Mouse (Mus musculus) limb, embryonic 15.5 days (tissue): ENCODE measurements around the gene 5430419D17Rik. TPM values are rescaled to one million over a fixed set of nuclear protein-coding genes. Genes with fewer than 3 reads are reported as not detected.

ENCODE experiments used
- ATAC-seq: fragments of 200-750 bp; cut with Nextera tagmentation; 2 replicates; pipeline ENCODE4 v1.8.0; 2017; ENCODE audit warnings: low read depth, moderate TSS enrichment; ENCODE audit not compliant: insufficient number of reproducible peaks, low FRiP score, low TSS enrichment
- H3K27ac ChIP-seq: fragments of 300-500 bp; sonication (generic); 2 replicates; pipeline ENCODE4 v1.5.1; 2015; ENCODE audit warnings: moderate library complexity, mild to moderate bottlenecking, inconsistent platforms
- H3K27me3 ChIP-seq: fragments of 300-500 bp; sonication (generic); 2 replicates; pipeline ENCODE4 v1.6.1; 2015; ENCODE audit warnings: inconsistent platforms
- H3K36me3 ChIP-seq: fragments of 300-500 bp; sonication (generic); 2 replicates; pipeline ENCODE4 v1.6.1; 2015; ENCODE audit warnings: inconsistent platforms
- H3K4me1 ChIP-seq: fragments of 300-500 bp; sonication (generic); 2 replicates; pipeline ENCODE4 v1.6.1; 2015; ENCODE audit warnings: inconsistent platforms
- H3K4me2 ChIP-seq: fragments of 300-500 bp; sonication (generic); 2 replicates; pipeline ENCODE4 v1.6.1; 2015; ENCODE audit warnings: mild to moderate bottlenecking, inconsistent platforms
- H3K4me3 ChIP-seq: fragments of 300-500 bp; sonication (generic); 2 replicates; pipeline ENCODE4 v1.5.1; 2015; ENCODE audit warnings: mild to moderate bottlenecking, inconsistent platforms
- H3K9ac ChIP-seq: fragments of 300-500 bp; sonication (generic); 2 replicates; pipeline ENCODE4 v1.6.1; 2015; ENCODE audit warnings: inconsistent platforms
- H3K9me3 ChIP-seq: fragments of 300-500 bp; sonication (generic); 2 replicates; pipeline ENCODE4 v1.6.1; 2016; ENCODE audit warnings: inconsistent platforms
- WGBS: fragments of 180-500 bp; shearing (Covaris S2); methylation state at CpG from one replicate; pipeline ENCODE4 v1.1.7; 2015; 5-methylcytosine and 5-hydroxymethylcytosine counted together
- polyA plus RNA-seq: library from polyadenylated mRNA; unstranded; fragments of >200 nt; fragmentation: Nextera tagmentation; extraction: Ambion mirVana; gene quantifications from 2 replicates; pipeline ENCODE4 v1.2.1, GENCODE M21; 2015

Gene 5430419D17Rik
- polyA plus RNA-seq, 1 experiment from 2014 or later = 0.01 TPM

DNA sequence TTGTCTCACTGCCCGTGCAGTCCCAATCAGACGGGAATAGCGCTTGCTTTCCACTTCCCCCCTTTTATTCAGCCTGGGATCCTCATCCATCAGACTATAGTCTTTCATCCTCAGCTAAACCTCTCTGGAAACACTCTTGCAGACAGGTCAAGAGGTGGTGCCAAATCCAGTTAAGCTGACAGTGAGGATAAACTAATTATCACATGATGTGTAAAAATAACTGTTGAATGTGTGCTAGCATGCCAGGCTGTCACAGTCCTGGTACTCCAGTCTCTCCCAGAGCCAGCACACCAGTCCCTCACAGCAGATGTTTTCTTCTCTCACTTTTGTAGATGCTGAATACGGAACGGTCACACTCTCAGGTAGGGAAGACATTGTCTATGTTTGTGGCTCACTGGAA lies 48.9 kb downstream of the 5430419D17Rik start:
- no peaks in the 10 kb centered on the region for H3K36me3 ChIP-seq
- no peak overlapping the region for H3K9ac ChIP-seq
- 66% methylated on average over 5 of the region's 5 CpGs for WGBS
- H3K4me2 ChIP-seq = no peak overlapping the region
- H3K9me3 ChIP-seq = no peaks in the 10 kb centered on the region
- H3K4me1 ChIP-seq = no peaks in the 10 kb centered on the region
- H3K4me3 ChIP-seq = no peak overlapping the region
- H3K27me3 ChIP-seq = no peaks in the 10 kb centered on the region
- H3K27ac ChIP-seq = no peak overlapping the region
- ATAC-seq = no peak

DNA sequence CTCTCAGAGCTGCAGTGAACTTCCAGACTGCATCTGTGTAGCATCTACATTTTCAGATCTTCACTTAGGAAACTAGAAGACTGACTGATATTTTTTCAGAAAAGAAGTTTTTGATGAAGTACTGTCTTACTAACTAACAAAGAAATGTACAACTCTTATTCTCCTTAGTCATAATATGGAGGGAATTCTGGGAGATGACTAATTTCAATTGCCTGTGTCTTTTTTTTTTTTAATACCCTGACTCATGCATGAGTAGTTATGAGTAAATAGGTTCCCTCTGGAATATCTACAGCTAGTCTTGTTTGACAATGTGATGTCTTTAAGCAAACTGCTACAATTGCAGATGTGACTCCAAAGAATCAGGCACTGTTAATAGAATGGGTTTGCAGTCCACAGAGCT lies 61.9 kb downstream of the 5430419D17Rik start:
- ATAC-seq = no peak
- Histone ChIP-seq H3K27me3 (no peaks in the 10 kb centered on the region), H3K36me3 (no peaks in the 10 kb centered on the region), H3K9ac (no peak overlapping the region), H3K4me1 (no peaks in the 10 kb centered on the region), H3K4me3 (no peak overlapping the region), H3K4me2 (no peak overlapping the region), H3K9me3 (no peaks in the 10 kb centered on the region), H3K27ac (no peak overlapping the region)

DNA sequence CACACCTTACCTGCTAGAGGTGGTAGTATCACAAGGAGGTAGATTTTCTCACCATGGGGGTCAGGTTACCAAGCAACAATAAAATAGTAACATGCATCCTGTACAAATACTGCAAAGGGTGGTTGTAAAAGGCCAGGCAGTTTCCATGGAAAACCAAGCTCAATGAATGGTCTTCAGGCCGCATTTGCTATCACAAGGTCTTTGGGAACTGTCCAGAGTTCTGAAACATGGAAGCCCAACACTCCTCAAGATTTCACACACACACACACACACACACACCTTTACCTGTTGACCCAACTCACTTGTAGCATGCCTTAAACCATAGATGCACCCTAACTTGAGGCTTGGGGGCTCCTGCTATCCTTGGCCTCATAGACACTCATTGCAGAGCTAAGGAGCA lies 70.8 kb downstream of the 5430419D17Rik start:
- Histone ChIP-seq H3K9ac (no peak overlapping the region), H3K27ac (no peak overlapping the region), H3K36me3 (no peaks in the 10 kb centered on the region), H3K4me3 (no peak overlapping the region), H3K27me3 (no peaks in the 10 kb centered on the region), H3K4me2 (no peak overlapping the region), H3K4me1 (no peaks in the 10 kb centered on the region), H3K9me3 (no peaks in the 10 kb centered on the region)
- 17% methylated on average over 1 of the region's 1 CpGs for WGBS
- no peak for ATAC-seq

DNA sequence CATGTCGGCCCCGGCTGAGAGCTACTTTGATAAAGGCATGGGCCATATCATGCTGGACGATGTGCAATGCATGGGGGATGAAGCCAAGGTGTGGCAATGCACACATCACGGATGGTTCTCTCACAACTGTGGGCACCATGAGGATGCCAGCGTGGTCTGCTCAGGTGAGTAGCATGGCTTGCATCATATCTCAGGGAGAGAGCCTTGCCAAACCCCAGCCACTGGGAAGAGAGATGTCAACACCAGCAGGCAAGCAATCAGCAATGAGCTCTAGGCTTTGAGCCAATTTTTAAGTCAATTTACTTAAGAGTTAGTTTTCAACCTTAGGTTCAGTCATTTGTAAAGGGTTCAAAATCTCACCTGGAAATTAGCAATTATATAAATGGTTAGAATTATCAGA lies 82.6 kb downstream of the 5430419D17Rik start:
- Histone ChIP-seq H3K4me3 (no peak overlapping the region), H3K36me3 (no peaks in the 10 kb centered on the region), H3K9me3 (no peaks in the 10 kb centered on the region), H3K27ac (no peak overlapping the region), H3K9ac (no peak overlapping the region), H3K27me3 (no peaks in the 10 kb centered on the region), H3K4me1 (no peaks in the 10 kb centered on the region), H3K4me2 (no peak overlapping the region)
- WGBS = 87% methylated on average over 5 of the region's 5 CpGs
- ATAC-seq = no peak

DNA sequence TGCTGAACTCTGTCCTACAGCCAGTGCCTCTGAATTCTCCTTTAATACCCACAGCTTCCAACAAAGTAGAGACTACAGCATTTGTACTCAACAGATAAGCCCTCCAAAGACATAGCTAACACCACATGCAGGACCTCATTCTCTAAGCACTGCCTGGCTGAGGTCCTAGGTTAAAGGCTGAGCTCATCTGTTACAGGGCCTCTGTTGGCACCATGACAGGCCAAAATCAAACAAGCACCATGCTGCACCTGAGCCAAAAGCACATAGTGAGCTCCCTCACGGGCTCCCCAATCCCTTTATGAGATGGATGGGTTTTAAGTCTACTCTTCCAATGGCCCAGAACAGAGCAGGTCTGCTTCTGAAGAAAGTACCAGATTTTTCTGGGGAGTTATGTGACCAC lies 83.1 kb downstream of the 5430419D17Rik start:
- H3K27me3 ChIP-seq = no peaks in the 10 kb centered on the region
- ATAC-seq = no peak
- WGBS = 52% methylated on average over 1 of the region's 1 CpGs
- H3K9me3 ChIP-seq = no peaks in the 10 kb centered on the region
- no peak overlapping the region for H3K4me2 ChIP-seq
- no peak overlapping the region for H3K27ac ChIP-seq
- H3K4me1 ChIP-seq = no peaks in the 10 kb centered on the region
- no peaks in the 10 kb centered on the region for H3K36me3 ChIP-seq
- H3K9ac ChIP-seq = no peak overlapping the region
- no peak overlapping the region for H3K4me3 ChIP-seq

DNA sequence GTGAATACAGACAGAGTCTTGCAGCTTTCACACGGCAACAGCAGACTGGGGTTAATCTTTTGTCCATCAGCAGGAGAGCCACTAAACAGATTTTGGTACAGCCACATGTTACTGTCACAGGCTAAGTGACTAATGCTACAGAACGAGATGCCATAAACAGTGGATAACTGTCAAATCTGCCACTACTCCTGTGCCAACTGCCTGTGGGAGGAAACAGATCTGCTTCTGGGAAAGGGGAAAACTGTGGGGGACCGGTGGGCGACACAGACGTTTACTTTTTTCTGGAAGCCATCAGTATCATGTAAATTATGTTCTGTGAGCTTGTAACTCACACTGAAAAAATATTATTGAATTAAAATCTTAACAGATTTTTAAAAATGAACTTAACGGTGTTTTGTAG lies 86.7 kb downstream of the 5430419D17Rik start:
- no peak overlapping the region for H3K27ac ChIP-seq
- no peaks in the 10 kb centered on the region for H3K9me3 ChIP-seq
- no peak overlapping the region for H3K9ac ChIP-seq
- no peak overlapping the region for H3K4me3 ChIP-seq
- no peaks in the 10 kb centered on the region for H3K4me1 ChIP-seq
- no peak overlapping the region for H3K4me2 ChIP-seq
- ATAC-seq = no peak
- H3K27me3 ChIP-seq = no peaks in the 10 kb centered on the region
- no peaks in the 10 kb centered on the region for H3K36me3 ChIP-seq
- 48% methylated on average over 6 of the region's 6 CpGs for WGBS

DNA sequence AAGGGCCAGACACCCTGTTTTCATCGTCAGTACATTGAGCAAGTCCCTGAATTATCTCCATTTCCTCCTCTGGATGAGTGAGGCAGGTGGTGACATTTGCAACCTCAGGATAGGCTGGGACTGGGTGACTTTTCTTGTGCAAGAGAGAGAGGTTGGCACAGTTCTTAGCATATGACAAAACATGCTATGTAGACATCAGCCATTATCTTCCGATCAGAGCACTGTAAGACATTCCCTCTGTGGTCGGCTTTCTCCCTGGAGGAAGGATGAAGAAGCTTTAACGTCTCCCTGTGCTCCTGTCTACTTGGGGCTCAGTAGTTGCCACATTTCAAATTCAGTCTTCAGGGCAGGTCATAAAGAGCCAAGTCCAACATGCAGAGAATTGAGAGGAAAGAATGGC lies 90.0 kb downstream of the 5430419D17Rik start:
- no peaks in the 10 kb centered on the region for H3K9me3 ChIP-seq
- ATAC-seq = no peak
- no peak overlapping the region for H3K9ac ChIP-seq
- no peaks in the 10 kb centered on the region for H3K36me3 ChIP-seq
- no peak overlapping the region for H3K4me3 ChIP-seq
- no peaks in the 10 kb centered on the region for H3K27me3 ChIP-seq
- no peak overlapping the region for H3K27ac ChIP-seq
- H3K4me1 ChIP-seq = no peaks in the 10 kb centered on the region
- 85% methylated on average over 4 of the region's 4 CpGs for WGBS
- H3K4me2 ChIP-seq = no peak overlapping the region

DNA sequence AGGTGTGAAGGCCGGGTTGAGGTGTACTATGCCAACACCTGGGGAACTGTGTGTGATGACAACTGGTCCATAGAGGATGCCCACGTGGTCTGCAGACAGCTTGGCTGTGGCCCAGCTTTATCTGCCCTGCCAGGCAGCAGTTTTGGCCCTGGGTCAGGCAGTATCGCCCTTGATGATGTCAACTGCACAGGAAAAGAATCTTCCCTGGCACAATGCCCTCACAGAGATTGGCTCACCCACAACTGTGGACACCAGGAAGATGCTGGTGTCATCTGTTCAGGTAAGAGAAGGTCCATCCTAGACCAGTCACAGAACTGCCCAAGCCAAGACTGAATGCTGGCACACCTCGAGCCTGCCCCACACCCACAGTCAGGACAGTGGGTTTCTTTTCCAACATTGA lies 91.6 kb downstream of the 5430419D17Rik start:
- Histone ChIP-seq H3K4me3 (no peak overlapping the region), H3K27me3 (no peaks in the 10 kb centered on the region), H3K27ac (no peak overlapping the region), H3K4me1 (no peaks in the 10 kb centered on the region), H3K9me3 (no peaks in the 10 kb centered on the region), H3K36me3 (no peaks in the 10 kb centered on the region), H3K9ac (no peak overlapping the region), H3K4me2 (no peak overlapping the region)
- WGBS = 75% methylated on average over 4 of the region's 4 CpGs
- no peak for ATAC-seq

DNA sequence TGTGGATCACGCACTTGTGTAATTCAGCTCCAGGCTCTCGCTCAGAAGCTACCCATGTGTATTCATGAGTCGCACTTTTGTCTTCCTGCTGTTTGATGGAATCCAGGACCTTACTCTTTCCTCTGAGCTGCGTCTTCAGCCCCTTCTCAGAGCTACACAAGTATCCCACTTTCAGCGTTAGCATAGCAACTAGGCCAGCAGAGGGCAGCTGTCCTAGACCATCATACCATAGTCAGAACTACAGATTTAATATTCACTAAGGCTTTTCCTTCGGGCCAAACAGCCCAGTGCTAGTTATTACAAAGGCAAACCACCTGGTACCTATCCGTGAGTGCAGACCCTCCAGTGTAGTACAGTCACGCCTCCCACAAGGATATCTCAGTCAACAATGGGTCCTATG lies 122.9 kb downstream of the 5430419D17Rik start:
- ATAC-seq = no peak
- H3K4me3 ChIP-seq = no peak overlapping the region
- no peak overlapping the region for H3K4me2 ChIP-seq
- H3K27me3 ChIP-seq = no peaks in the 10 kb centered on the region
- no peaks in the 10 kb centered on the region for H3K36me3 ChIP-seq
- H3K4me1 ChIP-seq = no peaks in the 10 kb centered on the region
- no peaks in the 10 kb centered on the region for H3K9me3 ChIP-seq
- WGBS = 67% methylated on average over 8 of the region's 8 CpGs
- H3K27ac ChIP-seq = no peak overlapping the region
- H3K9ac ChIP-seq = no peak overlapping the region

DNA sequence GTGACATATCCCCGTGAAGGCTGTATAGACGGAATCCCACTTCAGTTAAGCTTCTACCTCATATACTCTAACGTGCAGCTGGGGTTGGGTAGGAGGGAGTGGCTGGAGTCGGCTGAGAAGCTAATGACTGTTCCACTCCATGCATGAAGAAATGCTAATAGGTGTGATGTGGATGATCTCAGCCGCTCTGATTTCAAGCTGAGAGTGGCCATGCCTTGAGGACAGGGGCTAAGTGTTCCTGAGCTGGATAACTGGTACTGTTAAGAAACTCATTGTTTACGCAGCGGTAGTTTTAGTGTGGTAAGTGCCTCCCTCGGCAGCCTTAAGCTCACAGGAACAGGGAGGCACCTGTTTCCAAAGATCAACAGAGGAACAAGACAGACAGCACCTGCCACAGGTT lies 129.1 kb downstream of the 5430419D17Rik start:
- no peaks in the 10 kb centered on the region for H3K27me3 ChIP-seq
- no peak overlapping the region for H3K4me3 ChIP-seq
- H3K4me2 ChIP-seq = no peak overlapping the region
- H3K9me3 ChIP-seq = no peaks in the 10 kb centered on the region
- ATAC-seq = no peak
- H3K36me3 ChIP-seq = no peaks in the 10 kb centered on the region
- no peak overlapping the region for H3K9ac ChIP-seq
- H3K27ac ChIP-seq = no peak overlapping the region
- H3K4me1 ChIP-seq = no peaks in the 10 kb centered on the region
- 63% methylated on average over 8 of the region's 8 CpGs for WGBS

DNA sequence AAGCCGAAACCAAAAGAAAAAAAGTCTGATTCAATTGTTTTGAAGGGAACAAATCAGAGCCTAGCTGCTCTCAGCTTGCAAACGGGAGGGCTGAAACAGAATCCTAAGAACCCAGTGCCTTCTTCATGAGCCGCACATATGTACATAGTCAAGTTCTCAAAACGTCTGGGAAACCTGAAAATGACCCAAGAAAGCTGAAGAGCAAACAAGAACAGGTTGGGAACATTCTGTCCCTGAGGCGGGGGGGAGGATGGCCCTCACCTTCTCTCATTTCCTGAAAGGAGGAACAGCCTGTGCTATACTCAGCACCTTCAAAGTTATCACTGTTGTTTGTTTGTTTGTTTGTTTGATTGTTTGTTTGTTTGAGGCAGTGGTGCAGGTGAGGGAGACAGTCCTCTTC lies 132.5 kb downstream of the 5430419D17Rik start:
- H3K9ac ChIP-seq = no peak overlapping the region
- no peaks in the 10 kb centered on the region for H3K9me3 ChIP-seq
- H3K4me2 ChIP-seq = no peak overlapping the region
- no peaks in the 10 kb centered on the region for H3K27me3 ChIP-seq
- no peak overlapping the region for H3K4me3 ChIP-seq
- H3K36me3 ChIP-seq = no peaks in the 10 kb centered on the region
- ATAC-seq = no peak
- 81% methylated on average over 5 of the region's 5 CpGs for WGBS
- no peak overlapping the region for H3K27ac ChIP-seq
- H3K4me1 ChIP-seq = no peaks in the 10 kb centered on the region

DNA sequence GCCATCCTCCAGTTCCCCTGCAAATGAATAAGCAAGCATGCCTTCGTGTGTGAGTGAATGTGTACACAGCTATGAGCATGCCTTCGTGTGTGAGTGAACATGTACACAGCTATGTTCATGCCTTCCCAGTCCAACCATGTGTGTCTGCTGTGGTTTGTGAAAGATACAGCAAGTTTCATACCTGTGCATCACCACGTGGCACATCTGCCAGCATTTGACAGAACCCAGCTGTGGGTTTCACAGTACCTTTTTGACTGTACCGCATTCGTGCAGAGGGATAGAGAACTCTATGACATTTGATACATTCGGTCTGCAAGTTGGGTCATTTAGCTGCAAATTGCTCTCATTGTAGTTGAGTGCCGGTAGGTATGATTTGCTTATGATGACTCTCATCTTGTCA lies 140.3 kb downstream of the 5430419D17Rik start:
- Histone ChIP-seq H3K4me2 (no peak overlapping the region), H3K9ac (no peak overlapping the region), H3K4me1 (no peaks in the 10 kb centered on the region), H3K27me3 (no peaks in the 10 kb centered on the region), H3K27ac (no peak overlapping the region), H3K4me3 (no peak overlapping the region), H3K36me3 (no peaks in the 10 kb centered on the region), H3K9me3 (no peaks in the 10 kb centered on the region)
- WGBS = 74% methylated on average over 7 of the region's 7 CpGs
- no peak for ATAC-seq

DNA sequence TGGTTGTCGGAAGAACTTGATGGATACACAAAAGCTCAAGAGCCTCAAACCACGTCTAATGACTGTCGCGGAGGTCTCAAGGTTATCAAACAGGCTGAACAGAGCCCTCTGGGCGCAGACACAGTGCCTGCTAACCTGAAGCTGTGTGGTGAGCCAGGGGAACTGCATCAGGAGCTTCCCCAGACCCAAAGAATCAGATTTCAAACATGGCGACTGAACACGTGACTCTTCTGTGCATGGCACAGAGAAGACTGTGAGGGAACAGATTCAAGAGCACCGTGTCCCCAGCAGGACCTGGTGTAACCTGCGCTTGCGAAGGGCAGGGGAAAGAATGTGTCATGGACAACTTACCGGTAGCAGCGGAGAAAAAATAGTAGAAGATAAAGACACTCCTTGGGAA lies 143.4 kb downstream of the 5430419D17Rik start:
- Histone ChIP-seq H3K4me1 (no peaks in the 10 kb centered on the region), H3K9ac (no peak overlapping the region), H3K4me3 (no peak overlapping the region), H3K27me3 (no peaks in the 10 kb centered on the region), H3K4me2 (no peak overlapping the region), H3K36me3 (no peaks in the 10 kb centered on the region), H3K9me3 (no peaks in the 10 kb centered on the region), H3K27ac (no peak overlapping the region)
- no peak for ATAC-seq
- 65% methylated on average over 12 of the region's 12 CpGs for WGBS
